Mouse (Mus musculus): ENCODE data around the gene Slc1a6. TPM values are rescaled to one million over a fixed set of nuclear protein-coding genes. Genes with fewer than 3 reads are reported as not detected.

Gene Slc1a6
- polyA plus RNA-seq (2012; rRNA removed) = 154 and 167 TPM in 2 replicates

- DNase-seq = peak; percentile 70 to 77
- peak within 1 kb of the TSS; percentile 31 for H3K27ac ChIP-seq (ENCODE audit: insufficient read depth, low read length)
- TF ChIP-seq CTCF (IDR thresholded peaks at IDR 0.05; ENCODE audit: borderline replicate concordance, insufficient read depth, low read depth, low read length) (no peak), POLR2A (IDR thresholded peaks at IDR 0.05; ENCODE audit: borderline replicate concordance, insufficient read depth, low read length) (peak; percentile 36; the same call in 1 of the 2 replicates)
- H3K4me1 ChIP-seq (ENCODE audit: control insufficient read depth, insufficient read depth, low read length) = peaks cover 5% of the 10 kb centered on the region; the same call in 1 of the 2 replicates
- H3K4me3 ChIP-seq (replicated peaks; ENCODE audit: insufficient read depth, low read depth, low read length) = peak within 1 kb of the TSS; percentile 62
- 1% methylated on average over 31 of the region's 54 CpGs for WGBS
- H3K27me3 ChIP-seq (ENCODE audit: control insufficient read depth, insufficient read depth, low read length) = no peaks in the 10 kb centered on the region
Measured at GRCm38 (mm10) chr10:78779981-78780651, at the start of gene Slc1a6. Gene Slc1a6, plus strand, starts transcription at chr10:78780496.

- DNase-seq = no peak
- WGBS = 76% methylated on average over 4 of the region's 4 CpGs
- no peak for TF ChIP-seq POLR2A (IDR thresholded peaks at IDR 0.05; ENCODE audit: borderline replicate concordance, insufficient read depth, low read length)
- TF ChIP-seq CTCF (IDR thresholded peaks at IDR 0.05; ENCODE audit: borderline replicate concordance, insufficient read depth, low read depth, low read length) = no peak
- Histone ChIP-seq H3K4me3 (replicated peaks; ENCODE audit: insufficient read depth, low read depth, low read length) (no peak overlapping the region), H3K27ac (ENCODE audit: insufficient read depth, low read length) (no peak overlapping the region), H3K4me1 (ENCODE audit: control insufficient read depth, insufficient read depth, low read length) (no peaks in the 10 kb centered on the region), H3K27me3 (ENCODE audit: control insufficient read depth, insufficient read depth, low read length) (no peaks in the 10 kb centered on the region)
Measured at GRCm38 (mm10) chr10:78739821-78740220, 40.5 kb upstream of the Slc1a6 start.

GRCm38 (mm10) chr10:78743721-78744120 lies 36.6 kb upstream of the Slc1a6 start:
- TF ChIP-seq POLR2A (IDR thresholded peaks at IDR 0.05; ENCODE audit: borderline replicate concordance, insufficient read depth, low read length) (no peak), CTCF (IDR thresholded peaks at IDR 0.05; ENCODE audit: borderline replicate concordance, insufficient read depth, low read depth, low read length) (no peak)
- no peak overlapping the region for H3K4me3 ChIP-seq (replicated peaks; ENCODE audit: insufficient read depth, low read depth, low read length)
- no peak overlapping the region for H3K27ac ChIP-seq (ENCODE audit: insufficient read depth, low read length)
- no peaks in the 10 kb centered on the region for H3K4me1 ChIP-seq (ENCODE audit: control insufficient read depth, insufficient read depth, low read length)
- H3K27me3 ChIP-seq (ENCODE audit: control insufficient read depth, insufficient read depth, low read length) = no peaks in the 10 kb centered on the region
- DNase-seq = no peak

- DNase-seq = no peak
- no peaks in the 10 kb centered on the region for H3K4me1 ChIP-seq (ENCODE audit: control insufficient read depth, insufficient read depth, low read length)
- no peaks in the 10 kb centered on the region for H3K27me3 ChIP-seq (ENCODE audit: control insufficient read depth, insufficient read depth, low read length)
- WGBS = 67% methylated on average over 4 of the region's 4 CpGs
- no peak overlapping the region for H3K4me3 ChIP-seq (replicated peaks; ENCODE audit: insufficient read depth, low read depth, low read length)
- no peak overlapping the region for H3K27ac ChIP-seq (ENCODE audit: insufficient read depth, low read length)
- peak; percentile 21; the same call in 1 of the 2 replicates for TF ChIP-seq CTCF (IDR thresholded peaks at IDR 0.05; ENCODE audit: borderline replicate concordance, insufficient read depth, low read depth, low read length)
- TF ChIP-seq POLR2A (IDR thresholded peaks at IDR 0.05; ENCODE audit: borderline replicate concordance, insufficient read depth, low read length) = no peak
Measured at GRCm38 (mm10) chr10:78745453-78746232, 34.7 kb upstream of the Slc1a6 start.

GRCm38 (mm10) chr10:78747035-78747721 lies 33.1 kb upstream of the Slc1a6 start:
- H3K27ac ChIP-seq (ENCODE audit: insufficient read depth, low read length) = no peak overlapping the region
- WGBS = 4% methylated on average over 27 of the region's 27 CpGs
- no peaks in the 10 kb centered on the region for H3K4me1 ChIP-seq (ENCODE audit: control insufficient read depth, insufficient read depth, low read length)
- H3K27me3 ChIP-seq (ENCODE audit: control insufficient read depth, insufficient read depth, low read length) = no peaks in the 10 kb centered on the region
- peak; percentile 19 to 30 for DNase-seq
- peak overlapping the region; percentile 53 for H3K4me3 ChIP-seq (replicated peaks; ENCODE audit: insufficient read depth, low read depth, low read length)
- no peak for TF ChIP-seq POLR2A (IDR thresholded peaks at IDR 0.05; ENCODE audit: borderline replicate concordance, insufficient read depth, low read length)
- no peak for TF ChIP-seq CTCF (IDR thresholded peaks at IDR 0.05; ENCODE audit: borderline replicate concordance, insufficient read depth, low read depth, low read length)

GRCm38 (mm10) chr10:78748161-78748560 lies 32.1 kb upstream of the Slc1a6 start:
- DNase-seq = peak in 1 of 2 experiments; percentile 7
- WGBS = 88% methylated on average over 13 of the region's 13 CpGs
- no peak overlapping the region for H3K4me3 ChIP-seq (replicated peaks; ENCODE audit: insufficient read depth, low read depth, low read length)
- no peaks in the 10 kb centered on the region for H3K4me1 ChIP-seq (ENCODE audit: control insufficient read depth, insufficient read depth, low read length)
- TF ChIP-seq CTCF (IDR thresholded peaks at IDR 0.05; ENCODE audit: borderline replicate concordance, insufficient read depth, low read depth, low read length) = no peak
- TF ChIP-seq POLR2A (IDR thresholded peaks at IDR 0.05; ENCODE audit: borderline replicate concordance, insufficient read depth, low read length) = no peak
- no peak overlapping the region for H3K27ac ChIP-seq (ENCODE audit: insufficient read depth, low read length)
- no peaks in the 10 kb centered on the region for H3K27me3 ChIP-seq (ENCODE audit: control insufficient read depth, insufficient read depth, low read length)

- DNase-seq = no peak
Measured at GRCm38 (mm10) chr10:78748946-78749345, 31.4 kb upstream of the Slc1a6 start.

More at GRCm38 (mm10) chr10:78748946-78749345, 31.4 kb upstream of the Slc1a6 start:
- no peaks in the 10 kb centered on the region for H3K27me3 ChIP-seq (ENCODE audit: control insufficient read depth, insufficient read depth, low read length)
- no peaks in the 10 kb centered on the region for H3K4me1 ChIP-seq (ENCODE audit: control insufficient read depth, insufficient read depth, low read length)
- TF ChIP-seq POLR2A (IDR thresholded peaks at IDR 0.05; ENCODE audit: borderline replicate concordance, insufficient read depth, low read length) (no peak), CTCF (IDR thresholded peaks at IDR 0.05; ENCODE audit: borderline replicate concordance, insufficient read depth, low read depth, low read length) (no peak)
- no peak overlapping the region for H3K27ac ChIP-seq (ENCODE audit: insufficient read depth, low read length)
- H3K4me3 ChIP-seq (replicated peaks; ENCODE audit: insufficient read depth, low read depth, low read length) = no peak overlapping the region
- 89% methylated on average over 6 of the region's 6 CpGs for WGBS

Data from cerebellum, adult 2 months (tissue).